Mouse (Mus musculus) naive thymus-derived CD4-positive, alpha-beta T cell, adult 2 months (primary cell): Measurements from ENCODE around the gene Musk.
"Not testable (repeated sequence)": the region's sequence is repeated elsewhere in the genome, so short reads cannot be mapped to it uniquely, and the experiment has no call there.

Source experiments
- DNase-seq: peaks from one replicate; pipeline ENCODE4 v3.0.0-alpha.2; 2011; ENCODE audit warnings: low read depth

The Musk gene

GRCm38 (mm10) chr4:58285687-58286086 lies at the start of gene Musk:
Gene Musk, plus strand, starts transcription at chr4:58285960.
- no peak for DNase-seq

- no peak for DNase-seq
Measured at GRCm38 (mm10) chr4:58240416-58240815, 45.3 kb upstream of the Musk start.

DNA sequence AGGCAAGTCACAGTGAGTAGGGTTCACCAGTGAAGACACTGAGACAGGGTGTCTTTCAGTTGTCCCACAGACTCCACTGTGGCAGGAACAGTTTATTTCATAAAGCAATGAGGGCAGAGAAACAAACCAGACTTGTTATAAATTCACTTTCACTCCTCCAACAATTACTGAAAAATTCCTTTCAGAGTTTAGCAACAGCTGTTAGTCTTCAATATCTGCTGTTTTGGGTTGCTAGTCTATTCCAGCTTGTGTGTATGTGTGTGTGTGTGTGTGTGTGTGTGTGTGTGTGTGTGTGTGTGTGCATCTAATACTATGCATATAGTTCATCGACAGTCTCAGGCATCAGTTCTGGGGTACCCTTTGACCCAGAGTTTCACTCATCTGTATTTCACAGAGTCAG lies 40.2 kb upstream of the Musk start:
- DNase-seq = no peak

DNA sequence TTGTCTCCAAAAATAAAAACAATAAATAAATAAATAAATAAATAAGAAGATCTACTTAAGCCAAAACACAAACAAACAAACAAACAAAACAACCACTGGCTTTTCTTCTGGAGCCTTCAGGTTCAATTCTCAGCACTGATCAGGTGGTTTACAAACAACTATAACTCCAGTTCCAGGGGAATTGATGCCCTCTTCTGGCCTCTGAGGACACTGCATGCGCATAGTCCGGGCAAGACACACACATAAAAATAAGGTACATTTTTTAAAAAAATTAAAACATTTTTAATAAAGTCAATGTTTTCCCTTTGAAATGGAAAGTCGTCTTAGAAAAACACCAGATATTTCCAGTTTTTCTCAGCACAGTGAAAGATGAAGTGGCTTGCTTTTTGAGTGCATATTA lies 33.4 kb upstream of the Musk start:
- no peak for DNase-seq

GRCm38 (mm10) chr4:58253410-58253809 lies 32.4 kb upstream of the Musk start:
- peak; percentile 49 for DNase-seq

DNA sequence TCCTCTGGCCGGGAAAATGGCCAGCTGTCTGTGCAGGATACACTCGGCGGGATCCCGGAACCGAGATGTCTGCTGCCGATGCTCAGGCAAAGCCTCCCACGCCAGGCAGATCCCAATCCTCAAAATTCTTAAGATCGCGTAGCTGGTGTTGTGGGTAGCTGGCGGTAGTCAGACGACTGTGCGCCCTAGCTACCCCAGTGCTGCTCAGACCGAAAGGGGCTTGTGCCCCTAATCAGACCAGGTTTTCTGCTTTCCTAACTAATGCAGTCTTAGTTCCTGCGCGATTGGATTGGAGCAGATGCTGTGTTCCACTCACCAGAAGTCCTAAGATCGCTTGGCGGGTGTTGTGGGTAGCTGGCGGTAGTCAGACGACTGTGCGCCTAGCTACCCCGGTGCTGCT lies 25.0 kb upstream of the Musk start:
- DNase-seq = not testable (repeated sequence)

- DNase-seq = no peak
Measured at GRCm38 (mm10) chr4:58266294-58266693, 19.5 kb upstream of the Musk start.

DNA sequence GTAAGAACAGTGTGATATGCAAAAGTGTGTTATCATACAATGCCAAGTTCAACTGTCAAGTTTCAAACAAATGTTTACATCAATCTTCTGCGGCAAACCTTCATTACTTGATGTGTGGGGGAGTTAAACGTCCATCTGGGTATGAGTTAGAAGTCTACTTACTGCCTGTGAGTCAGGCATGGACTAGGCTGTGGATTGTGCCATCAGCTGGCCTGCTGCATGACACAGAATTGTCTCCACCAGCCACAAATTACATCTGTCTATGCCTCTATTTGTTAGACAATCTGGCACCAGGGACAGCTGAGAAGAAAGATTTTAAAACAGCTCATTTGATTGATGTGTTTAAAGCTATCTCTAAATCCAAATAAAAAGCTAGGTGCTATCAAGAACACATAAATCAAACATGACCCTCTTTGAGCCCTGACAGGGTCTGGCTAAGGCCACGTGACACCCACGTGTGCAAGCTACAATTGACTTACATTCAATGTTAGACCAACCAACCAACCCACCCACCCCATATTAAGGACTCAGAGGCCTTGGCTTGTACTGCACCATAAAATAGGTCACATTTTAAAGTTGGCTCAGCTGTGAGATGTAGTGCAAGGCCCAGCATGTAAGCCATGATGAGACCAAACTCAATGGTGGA lies 16.7 kb upstream of the Musk start:
- DNase-seq = no peak

DNA sequence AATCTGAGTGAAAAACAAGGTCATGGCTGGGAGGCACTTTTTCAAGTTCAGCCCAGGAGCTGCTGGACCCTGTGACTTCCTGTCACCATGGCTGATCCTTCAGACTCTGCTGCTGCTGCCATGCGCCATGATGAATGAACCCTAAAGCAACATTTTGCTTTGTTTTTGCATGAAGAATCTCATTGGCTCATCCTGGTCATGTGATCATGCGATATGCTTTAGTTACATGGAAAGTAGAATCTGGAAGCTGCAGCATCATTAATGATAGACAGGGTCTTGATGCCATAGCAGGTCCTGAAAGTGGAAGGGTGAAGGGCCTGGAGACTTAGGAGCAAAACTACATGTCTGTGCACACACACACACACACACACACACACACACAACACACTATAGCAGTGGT lies 15.8 kb upstream of the Musk start:
- DNase-seq = no peak

GRCm38 (mm10) chr4:58270956-58271355 lies 14.8 kb upstream of the Musk start:
- no peak for DNase-seq

- DNase-seq = no peak
Measured at GRCm38 (mm10) chr4:58271504-58272162, 14.1 kb upstream of the Musk start.

GRCm38 (mm10) chr4:58275261-58275895 lies 10.4 kb upstream of the Musk start:
- no peak for DNase-seq

- DNase-seq = no peak
Measured at GRCm38 (mm10) chr4:58278368-58278767, 7.4 kb upstream of the Musk start.

- DNase-seq = no peak
Measured at GRCm38 (mm10) chr4:58280121-58280520, 5.6 kb upstream of the Musk start.

GRCm38 (mm10) chr4:58286368-58287090 lies 769 bp downstream of the Musk start:
- DNase-seq = no peak

- DNase-seq = no peak
Measured at GRCm38 (mm10) chr4:58288753-58289152, 3.0 kb downstream of the Musk start.

DNA sequence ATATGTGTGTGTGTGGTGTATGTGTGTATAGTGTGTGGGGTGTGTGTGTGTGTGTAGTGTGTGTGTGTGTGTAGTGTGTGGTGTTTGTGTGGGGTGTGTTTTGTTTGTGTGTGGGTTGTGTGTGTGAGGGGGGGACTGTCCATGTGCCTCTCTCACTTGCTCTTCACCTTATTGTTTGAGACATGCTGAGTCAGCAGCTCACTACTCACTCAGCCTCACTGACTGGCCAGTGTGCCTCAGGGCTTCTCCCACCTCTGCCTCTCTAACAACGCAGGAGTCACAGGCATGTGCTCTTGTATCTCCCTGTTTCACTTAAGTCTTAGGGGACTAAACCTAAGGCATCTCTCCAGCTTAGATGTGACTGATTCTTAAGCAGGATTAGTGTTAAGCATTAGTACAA lies 6.1 kb downstream of the Musk start:
- DNase-seq = no peak

DNA sequence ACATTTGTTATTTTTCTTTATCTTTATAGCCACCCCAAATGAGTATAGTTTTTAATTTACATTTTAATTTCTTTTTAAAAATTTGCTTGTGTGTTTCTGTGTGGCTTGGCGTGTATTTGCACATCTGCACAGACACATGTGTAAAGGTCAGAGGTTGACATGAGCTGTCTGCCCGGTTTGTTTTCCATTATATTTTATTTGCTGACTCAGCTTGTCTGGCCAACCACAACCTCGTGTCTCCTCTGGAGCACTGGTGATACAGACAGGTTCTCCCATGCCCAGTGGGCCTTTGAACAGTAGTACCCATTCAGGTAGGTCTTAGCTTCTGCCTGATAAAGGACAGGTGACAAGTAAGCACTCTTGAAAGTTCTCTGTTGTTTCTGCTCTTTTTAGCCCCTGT lies 7.3 kb downstream of the Musk start:
- DNase-seq = no peak

- DNase-seq = no peak
Measured at GRCm38 (mm10) chr4:58303862-58304261, 18.1 kb downstream of the Musk start.

DNA sequence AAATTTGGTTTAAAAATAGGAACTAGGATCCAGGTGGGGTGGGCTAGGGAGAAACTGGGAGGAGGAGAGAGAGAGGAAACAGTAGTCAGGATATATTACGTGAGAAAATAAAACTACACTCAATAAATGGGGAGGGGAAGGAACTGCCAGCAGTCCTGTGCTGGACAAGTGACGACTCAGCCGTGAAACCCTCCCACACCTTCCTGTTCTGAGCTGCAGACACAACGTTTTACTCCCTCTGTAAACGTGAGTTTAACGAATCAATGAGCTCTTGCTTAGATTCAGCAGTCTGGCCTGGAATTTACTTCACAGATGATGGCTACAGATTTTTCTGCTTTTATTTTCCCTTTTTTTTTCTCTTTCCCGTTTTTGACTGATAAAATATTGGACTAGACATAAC lies 18.8 kb downstream of the Musk start:
- no peak for DNase-seq

- DNase-seq = no peak
Measured at GRCm38 (mm10) chr4:58307421-58307820, 21.7 kb downstream of the Musk start.

DNA sequence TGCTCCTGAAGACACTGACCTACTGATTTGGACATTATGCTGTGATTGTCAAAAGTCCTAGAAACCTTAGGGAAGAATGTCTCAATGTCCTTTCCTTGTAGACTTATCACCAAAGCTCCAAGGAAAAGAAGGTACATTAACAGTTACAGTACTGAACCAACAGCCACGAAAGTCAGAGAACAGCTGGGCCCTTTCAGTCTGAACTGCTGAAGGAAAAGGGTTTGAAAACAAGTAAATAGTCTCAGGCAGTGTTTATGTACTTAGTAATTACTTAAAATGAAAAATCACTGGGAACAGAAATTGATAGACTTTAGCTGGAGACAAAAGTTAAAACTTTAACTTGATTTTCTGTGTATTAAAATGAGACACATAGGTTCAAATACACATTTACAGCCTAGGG lies 27.6 kb downstream of the Musk start:
- DNase-seq = no peak

- DNase-seq = no peak
Measured at GRCm38 (mm10) chr4:58314942-58315508, 29.3 kb downstream of the Musk start.
